Mouse (Mus musculus) erythroblast, embryonic 14.5 days (primary cell): ENCODE data around the gene Agtrap. TPM values are rescaled to one million over a fixed set of nuclear protein-coding genes. Genes with fewer than 3 reads are reported as not detected.

Experiments
- H3K27me3 ChIP-seq: 2 replicates; pipeline ENCODE4 v1.6.1; 2012; ENCODE audit warnings: inconsistent platforms; ENCODE audit not compliant: control insufficient read depth
- H3K36me3 ChIP-seq: 2 replicates; pipeline ENCODE4 v1.6.1; 2012; ENCODE audit warnings: mild to moderate bottlenecking, inconsistent platforms; ENCODE audit not compliant: control insufficient read depth
- H3K4me1 ChIP-seq: 2 replicates; pipeline ENCODE4 v1.6.1; 2012; ENCODE audit warnings: inconsistent platforms; ENCODE audit not compliant: control insufficient read depth
- H3K4me3 ChIP-seq: replicated peaks from 2 replicates; pipeline ENCODE3; 2012; ENCODE audit warnings: moderate library complexity, mild to moderate bottlenecking, inconsistent platforms
- H3K9me3 ChIP-seq: 2 replicates; pipeline ENCODE4 v1.6.1; 2012; ENCODE audit warnings: low read length, inconsistent platforms, mixed read lengths; ENCODE audit not compliant: control insufficient read depth
- GATA1 ChIP-seq: IDR thresholded peaks from 2 replicates; pipeline ENCODE4 v1.6.1; 2012; ENCODE audit warnings: low read length, inconsistent platforms, mixed read lengths
- TAL1 ChIP-seq: IDR thresholded peaks from 3 replicates; pipeline ENCODE4 v1.6.1; 2012; ENCODE audit warnings: low read length, inconsistent platforms, mixed read lengths
- polyA plus RNA-seq: library from polyadenylated mRNA; stranded (reverse); fragments of >175 nt; gene quantifications from 2 replicates; pipeline ENCODE4 v1.2.3, GENCODE M21; 2012

Gene Agtrap
- polyA plus RNA-seq, 1 experiment: 0.17 TPM

DNA sequence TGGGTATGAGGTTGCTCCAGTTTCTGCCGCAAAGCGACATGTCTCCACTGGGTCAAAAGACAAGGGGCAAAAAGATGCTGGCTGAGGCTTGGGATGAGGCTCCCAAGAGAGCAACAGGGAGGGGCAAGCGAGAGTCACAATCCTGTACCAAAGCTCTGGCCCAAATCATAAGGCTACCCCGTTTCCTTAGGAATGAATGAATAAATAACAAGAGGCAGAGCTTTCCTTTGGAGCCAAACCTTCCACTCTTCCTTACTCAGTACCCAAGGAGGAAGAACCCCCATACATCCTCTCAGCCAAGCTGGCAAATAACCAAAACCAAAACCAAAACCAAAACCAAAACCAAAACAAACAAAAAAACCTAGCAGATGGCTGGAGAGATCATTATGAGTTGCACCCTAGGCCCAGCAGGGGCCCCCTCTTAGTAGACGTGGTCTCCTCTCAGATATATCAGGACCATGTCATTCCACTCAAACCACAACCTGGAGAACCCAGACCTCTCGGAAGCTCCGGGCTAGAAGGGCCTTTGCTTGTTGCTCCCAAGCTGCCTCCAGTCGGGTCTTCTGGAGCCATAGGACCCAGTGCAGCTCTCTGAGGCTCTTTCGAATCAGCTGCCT lies 18.1 kb downstream of the Agtrap start:
- H3K4me1 ChIP-seq: peaks cover 7% of the 10 kb centered on the region
- H3K9me3 ChIP-seq: no peaks in the 10 kb centered on the region
- no peaks in the 10 kb centered on the region for H3K36me3 ChIP-seq
- no peak overlapping the region for H3K4me3 ChIP-seq
- TF ChIP-seq TAL1 (no peak), GATA1 (no peak)
- peaks cover under 1% of the 10 kb centered on the region for H3K27me3 ChIP-seq

DNA sequence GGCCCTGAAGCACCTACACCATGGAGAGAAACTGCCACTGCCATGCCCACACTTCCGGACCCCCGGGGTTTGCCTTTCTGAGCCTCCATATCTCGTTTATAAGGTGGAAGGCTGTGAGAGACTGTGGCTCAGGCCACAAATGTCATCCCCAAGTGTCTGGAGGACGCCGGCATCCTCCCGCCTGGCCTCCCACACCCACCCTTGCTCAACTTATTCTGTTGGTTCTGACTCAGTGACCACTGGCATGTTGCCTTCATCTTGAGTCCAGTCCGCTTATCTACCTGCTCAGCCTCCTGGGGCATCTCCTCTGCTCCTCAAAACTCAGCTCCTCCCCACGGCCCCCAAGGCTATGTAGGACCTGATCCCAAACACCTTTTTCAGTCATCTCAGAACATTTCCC lies 20.5 kb downstream of the Agtrap start:
- Histone ChIP-seq H3K4me3 (no peak overlapping the region), H3K4me1 (peaks cover 5% of the 10 kb centered on the region; the same call in 1 of the 2 replicates), H3K36me3 (no peaks in the 10 kb centered on the region), H3K9me3 (no peaks in the 10 kb centered on the region), H3K27me3 (no peaks in the 10 kb centered on the region)
- TF ChIP-seq GATA1: no peak
- TF ChIP-seq TAL1: no peak

DNA sequence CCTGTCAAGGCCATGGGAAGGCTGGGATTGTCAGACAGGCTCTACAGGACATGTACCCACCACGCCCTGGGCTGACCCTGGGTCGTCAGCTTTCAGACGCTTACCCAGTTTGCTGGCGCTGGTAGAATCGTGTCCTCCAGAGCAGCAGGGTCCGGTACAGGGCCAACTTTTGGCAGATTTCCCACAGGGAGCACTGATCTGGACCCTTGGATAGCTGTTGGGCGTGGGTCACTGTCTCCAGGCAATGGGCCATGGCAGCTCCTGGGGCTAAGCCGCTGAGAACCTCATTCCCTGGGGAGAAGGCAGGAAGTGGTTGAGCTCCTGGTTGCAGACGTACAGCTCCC lies 21.5 kb downstream of the Agtrap start:
- Histone ChIP-seq H3K36me3 (no peaks in the 10 kb centered on the region), H3K9me3 (no peaks in the 10 kb centered on the region)
- TF ChIP-seq GATA1 (no peak), TAL1 (no peak)

DNA sequence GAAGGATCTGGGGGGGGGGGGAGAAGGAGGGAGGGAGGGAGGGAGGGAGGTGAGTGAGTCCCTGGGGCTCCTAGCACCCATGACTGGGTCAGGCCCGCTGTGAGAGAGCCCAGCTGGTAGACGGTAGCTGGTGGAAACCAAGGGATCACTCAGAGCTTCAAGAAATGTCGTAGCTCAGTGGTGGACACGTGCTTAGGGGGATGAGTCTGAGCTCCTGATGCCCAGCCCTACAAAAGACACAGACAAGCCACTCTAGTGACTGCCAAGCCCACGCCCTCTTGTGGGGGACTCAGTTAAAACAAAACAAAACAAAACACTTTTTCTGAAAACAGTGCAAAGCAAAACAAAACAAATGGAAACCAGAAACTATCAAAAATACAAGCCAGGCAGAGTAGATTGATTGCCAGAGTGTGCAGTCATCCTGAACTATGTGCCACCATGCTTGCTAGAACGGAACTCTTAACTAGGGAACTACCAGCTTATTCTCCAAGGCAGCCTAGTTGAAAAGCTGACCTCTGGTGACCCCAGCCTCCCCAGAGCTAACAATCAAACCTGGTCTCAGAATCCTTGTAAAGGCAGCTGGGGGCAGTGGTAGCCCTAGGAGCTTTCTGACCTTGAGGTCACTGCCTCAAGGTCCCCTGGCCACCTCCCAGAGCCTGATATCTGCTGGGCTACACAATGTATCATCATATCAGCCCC lies 22.0 kb downstream of the Agtrap start:
- H3K27me3 ChIP-seq: no peaks in the 10 kb centered on the region
- H3K4me1 ChIP-seq: no peaks in the 10 kb centered on the region; the same call in 1 of the 2 replicates
- no peak overlapping the region for H3K4me3 ChIP-seq
- H3K36me3 ChIP-seq: no peaks in the 10 kb centered on the region
- no peaks in the 10 kb centered on the region for H3K9me3 ChIP-seq
- no peak for TF ChIP-seq GATA1

More for the DNA sequence above, 21.5 kb downstream of the Agtrap start:
- Histone ChIP-seq H3K4me1 (no peaks in the 10 kb centered on the region; the same call in 1 of the 2 replicates), H3K27me3 (no peaks in the 10 kb centered on the region), H3K4me3 (no peak overlapping the region)

DNA sequence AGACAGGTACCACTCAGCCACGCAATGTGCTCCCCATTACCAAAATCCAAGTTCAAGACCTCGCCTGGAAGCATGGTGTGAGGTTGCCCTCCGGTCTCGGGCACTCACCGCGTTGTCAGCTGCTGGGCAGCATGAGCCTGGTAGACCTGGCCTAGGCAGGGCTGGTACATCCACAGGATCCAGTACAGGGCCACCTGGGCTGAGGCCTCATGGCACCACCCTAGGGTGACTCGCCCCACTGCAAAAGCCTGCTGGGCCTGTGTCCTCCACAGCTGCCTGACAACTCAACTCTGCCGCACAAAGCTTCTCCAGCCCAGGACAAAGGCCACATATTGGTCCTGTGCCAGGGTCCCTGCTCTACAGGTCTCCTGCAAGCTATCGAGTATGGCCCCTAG lies 26.7 kb downstream of the Agtrap start:
- no peaks in the 10 kb centered on the region for H3K9me3 ChIP-seq
- H3K4me3 ChIP-seq: no peak overlapping the region
- peaks cover 31% of the 10 kb centered on the region for H3K36me3 ChIP-seq
- no peaks in the 10 kb centered on the region for H3K27me3 ChIP-seq
- no peak for TF ChIP-seq GATA1
- no peak for TF ChIP-seq TAL1
- H3K4me1 ChIP-seq: peaks cover 11% of the 10 kb centered on the region

DNA sequence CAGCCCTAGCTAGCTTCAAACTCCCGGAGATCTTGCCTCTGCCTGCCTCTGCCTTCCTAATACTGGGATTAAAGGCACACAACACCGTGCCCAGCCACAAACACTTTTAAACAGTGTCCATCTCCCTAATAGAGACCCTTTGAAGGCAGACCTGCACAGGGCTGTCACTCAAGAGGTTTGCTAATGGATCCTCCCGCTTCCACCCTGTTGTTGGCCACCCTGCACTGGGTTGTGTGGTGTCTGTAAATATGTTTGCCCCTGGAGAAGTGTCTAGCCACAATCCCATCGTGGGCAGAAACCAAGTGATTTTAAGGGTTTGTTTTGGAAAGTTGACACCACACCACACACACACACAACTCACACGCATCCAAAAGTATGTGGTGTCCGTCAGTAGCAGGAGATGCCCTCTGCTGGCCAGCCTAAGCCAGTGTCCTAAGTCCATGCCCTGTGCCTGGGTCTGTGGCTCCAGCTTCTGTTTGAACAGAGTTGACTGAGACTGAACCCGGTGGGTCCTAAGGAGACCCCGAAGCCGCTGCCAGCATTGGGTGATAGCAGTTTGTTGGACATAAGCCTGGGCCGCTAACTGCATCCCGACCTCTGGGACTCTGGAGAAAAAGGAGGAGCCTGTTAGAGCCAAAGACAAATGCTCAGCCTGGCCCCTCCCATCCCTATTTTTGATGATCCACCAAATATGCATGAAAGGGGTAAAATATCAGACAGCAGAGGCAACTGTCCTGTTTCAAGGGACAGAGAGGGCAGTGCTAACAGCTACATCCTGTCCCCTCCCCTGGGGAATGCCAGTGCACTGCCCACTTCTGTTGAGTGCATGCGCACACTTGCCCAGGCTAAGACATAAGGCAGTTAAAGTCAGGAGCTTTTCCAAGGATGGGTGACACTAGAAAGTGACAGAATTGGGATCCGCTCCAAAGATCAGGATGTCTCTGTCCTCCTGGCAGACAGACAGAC lies 27.4 kb downstream of the Agtrap start:
- Histone ChIP-seq H3K36me3 (peaks cover 38% of the 10 kb centered on the region), H3K27me3 (no peaks in the 10 kb centered on the region)
- TF ChIP-seq TAL1 (no peak), GATA1 (no peak)

DNA sequence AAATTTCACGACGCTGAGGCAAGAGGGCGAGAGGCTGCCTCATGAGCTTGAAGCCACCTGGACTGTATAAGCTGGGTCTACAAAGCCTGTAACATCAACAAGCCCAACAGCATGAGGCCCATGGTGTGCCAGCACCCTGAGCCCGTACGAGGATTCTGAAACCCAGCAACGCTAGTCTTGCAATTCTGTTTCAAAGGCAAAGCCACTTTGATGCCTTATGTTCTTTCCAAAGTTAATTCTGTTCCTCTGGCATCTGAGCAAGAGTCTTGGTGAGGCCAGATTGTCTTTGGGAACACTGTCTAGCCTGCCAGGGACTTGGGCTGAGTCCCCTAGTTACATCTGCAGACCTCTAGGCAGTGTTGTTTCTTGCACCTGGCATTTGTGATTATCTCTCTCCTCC lies 28.8 kb downstream of the Agtrap start:
- Histone ChIP-seq H3K36me3 (peaks cover 52% of the 10 kb centered on the region), H3K9me3 (no peaks in the 10 kb centered on the region), H3K4me3 (no peak overlapping the region), H3K4me1 (peaks cover 11% of the 10 kb centered on the region), H3K27me3 (no peaks in the 10 kb centered on the region)
- TF ChIP-seq GATA1 (no peak), TAL1 (no peak)

More for the DNA sequence above, 27.4 kb downstream of the Agtrap start:
- H3K4me1 ChIP-seq: peaks cover 11% of the 10 kb centered on the region
- H3K4me3 ChIP-seq: no peak overlapping the region
- no peaks in the 10 kb centered on the region for H3K9me3 ChIP-seq

DNA sequence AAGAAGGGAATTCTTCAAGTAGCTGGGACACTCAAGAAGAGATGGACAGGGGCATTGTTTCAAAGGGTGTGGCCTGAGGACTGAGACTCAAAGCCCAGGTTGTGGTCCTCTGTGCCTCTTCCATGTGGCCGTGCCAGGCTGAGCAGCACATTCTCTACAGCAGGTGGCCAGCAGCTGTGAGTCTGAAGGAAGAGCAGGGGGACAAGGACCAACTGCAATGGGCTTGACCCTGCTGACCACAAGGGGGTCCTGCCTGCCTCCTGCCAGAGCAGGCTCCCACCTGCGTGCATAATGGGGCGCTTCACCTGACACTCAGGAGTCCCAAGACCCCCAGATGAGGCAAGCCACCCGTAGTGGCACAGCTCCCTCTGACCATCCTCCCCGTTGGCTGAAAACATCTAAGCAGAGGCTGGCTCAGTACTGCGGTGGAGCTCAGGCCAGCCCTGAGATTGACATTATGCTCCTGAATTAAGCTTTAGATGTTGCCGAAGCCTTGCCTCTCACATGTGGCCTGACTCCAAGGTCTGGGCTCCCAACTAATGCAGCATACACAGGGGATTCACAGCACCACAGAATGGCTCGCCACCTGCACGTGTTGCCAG lies 29.5 kb downstream of the Agtrap start:
- Histone ChIP-seq H3K9me3 (no peaks in the 10 kb centered on the region), H3K4me3 (no peak overlapping the region), H3K27me3 (no peaks in the 10 kb centered on the region), H3K36me3 (peaks cover 59% of the 10 kb centered on the region), H3K4me1 (peaks cover 11% of the 10 kb centered on the region)
- TF ChIP-seq GATA1 (no peak), TAL1 (no peak)

DNA sequence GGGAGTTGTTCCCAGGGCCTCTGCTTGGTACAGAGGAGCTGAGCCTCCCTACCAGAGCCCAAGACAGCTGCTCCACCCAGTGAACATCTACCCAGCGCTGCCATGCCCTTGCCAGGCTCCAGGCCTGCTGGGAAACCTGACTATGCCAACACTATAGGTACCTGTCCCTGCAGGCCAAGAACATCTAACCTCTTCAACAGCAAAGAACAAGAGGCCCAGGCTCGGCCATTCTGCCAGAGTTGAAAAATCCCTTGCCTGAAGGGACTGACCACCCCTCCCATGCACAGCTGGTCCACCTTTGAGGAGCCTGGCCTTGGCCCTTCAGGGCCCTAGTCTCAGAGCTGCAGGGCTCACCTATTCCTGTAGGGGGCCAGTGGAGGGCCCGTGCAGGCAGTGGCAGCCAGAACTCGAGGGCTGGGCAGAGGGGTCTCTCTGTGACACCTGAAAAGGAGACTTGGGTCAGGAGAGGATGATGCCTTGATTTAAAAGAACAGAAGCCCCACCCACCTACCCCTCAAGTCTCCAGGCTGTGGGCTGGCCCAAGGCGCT lies 30.1 kb downstream of the Agtrap start:
- Histone ChIP-seq H3K4me1 (peaks cover 11% of the 10 kb centered on the region), H3K4me3 (no peak overlapping the region), H3K36me3 (peaks cover 65% of the 10 kb centered on the region), H3K27me3 (no peaks in the 10 kb centered on the region), H3K9me3 (no peaks in the 10 kb centered on the region)
- TF ChIP-seq GATA1 (no peak), TAL1 (no peak)
